Mouse (Mus musculus): ENCODE measurements at regions not wholly inside any gene's neighbourhood (a gene's known extent, or its start where the extent isn't known, plus 50 kb on each side); places are given as distances from the start of the nearest gene placed in this dataset.

DNA sequence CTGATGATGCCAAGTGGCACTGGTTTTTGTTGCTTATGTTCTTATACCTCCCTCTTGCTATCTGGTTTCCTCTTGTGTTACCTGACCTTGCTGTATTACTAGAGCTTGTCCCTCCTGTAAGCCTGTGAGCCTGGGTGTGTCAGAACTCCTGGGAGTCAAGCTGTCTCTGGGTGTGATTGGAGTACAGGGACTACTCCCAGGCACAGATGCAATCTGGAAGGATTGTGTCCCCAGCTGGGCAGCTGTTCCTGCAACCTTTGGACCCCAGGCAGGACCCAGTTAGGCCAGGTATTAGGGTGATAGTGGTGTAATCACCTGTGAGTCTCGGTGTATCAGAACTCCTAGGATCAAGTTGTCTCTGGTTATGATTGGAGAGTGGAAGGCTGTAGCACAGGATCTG is 97.4 kb upstream of the Dock11 start:
- DNase-seq, result no peak

DNA sequence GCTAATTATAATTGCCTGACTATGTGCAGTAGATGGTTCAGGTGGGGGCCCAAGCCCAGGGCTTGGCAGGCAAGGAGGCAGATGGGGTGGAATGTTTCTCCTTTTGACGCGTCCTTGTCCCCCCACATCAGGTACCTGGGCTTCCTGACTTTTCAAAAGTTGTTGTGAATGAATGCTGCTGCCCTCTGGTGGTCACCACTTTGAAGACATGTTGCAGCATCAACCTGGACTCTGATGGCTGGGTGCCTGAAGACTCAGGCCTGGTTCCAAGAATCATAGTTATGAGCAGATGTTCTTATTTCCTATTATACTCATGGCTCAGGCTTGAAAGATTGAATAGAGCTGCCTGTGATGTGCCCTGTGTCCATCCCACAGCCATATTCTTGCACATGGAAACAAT is 75.4 kb upstream of the Dock11 start:
- DNase-seq, result peak; percentile 32 to 65

DNA sequence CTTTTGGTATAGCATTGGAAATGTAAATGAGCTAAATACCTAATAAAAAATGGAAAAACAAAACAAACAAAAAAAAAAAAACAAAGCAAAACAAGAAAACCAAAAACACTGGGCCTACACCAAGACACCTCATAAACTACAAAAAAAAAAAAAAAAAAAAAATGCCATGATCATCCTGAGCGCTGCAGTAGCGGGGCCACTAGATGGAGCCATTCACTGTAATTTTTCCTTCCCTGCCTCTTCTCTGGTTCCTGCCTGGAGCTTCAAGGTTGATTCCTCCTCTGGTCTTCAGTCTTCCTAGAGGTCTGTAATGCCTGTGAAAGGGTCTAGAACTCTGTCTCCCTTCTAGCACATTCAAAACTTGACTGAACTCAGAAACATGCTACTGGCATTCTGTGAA is 54.2 kb upstream of the Dock11 start:
- DNase-seq, result peak; percentile 52 to 65

GRCm38 (mm10) chrX:35838064-35838463 is 50.6 kb upstream of the Dock11 start:
- DNase-seq, result no peak
